Mouse (Mus musculus) cerebellum, adult 2 months (tissue): Measurements from ENCODE around the gene Aox2. TPM values are rescaled to one million over a fixed set of nuclear protein-coding genes. Genes with fewer than 3 reads are reported as not detected.

Experiments
- DNase-seq, 2 experiments: peaks; one replicate each; pipeline ENCODE4 v3.0.0; 2021
- H3K27ac ChIP-seq: fragments of 200-500 bp; 2 replicates; pipeline ENCODE4 v1.5.1; 2012; ENCODE audit warnings: low read length, control low read depth, inconsistent platforms; ENCODE audit not compliant: insufficient read depth
- H3K27me3 ChIP-seq: fragments of 200-500 bp; 2 replicates; pipeline ENCODE4 v1.6.1; 2012; ENCODE audit warnings: inconsistent platforms, mild to moderate bottlenecking, low read length, moderate library complexity; ENCODE audit not compliant: control insufficient read depth, insufficient read depth
- H3K4me1 ChIP-seq: fragments of 200-500 bp; 2 replicates; pipeline ENCODE4 v1.6.1; 2011; ENCODE audit warnings: low read length; ENCODE audit not compliant: control insufficient read depth, insufficient read depth
- H3K4me3 ChIP-seq: fragments of 200-500 bp; replicated peaks from 2 replicates; pipeline ENCODE3; 2011; ENCODE audit warnings: mild to moderate bottlenecking, low read depth, low read length, control low read depth; ENCODE audit not compliant: insufficient read depth
- CTCF ChIP-seq: fragments of 200-500 bp; IDR thresholded peaks from 2 replicates; pipeline ENCODE4 v1.5.1; 2011; ENCODE audit warnings: low read depth, mild to moderate bottlenecking, control low read depth, low read length, moderate library complexity, borderline replicate concordance; ENCODE audit not compliant: insufficient read depth
- POLR2A ChIP-seq: fragments of 200-500 bp; IDR thresholded peaks from 2 replicates; pipeline ENCODE4 v1.6.1; 2011; ENCODE audit warnings: low read length, control low read depth, borderline replicate concordance; ENCODE audit not compliant: insufficient read depth
- WGBS: fragments of 180-500 bp; shearing (Covaris S2); methylation state at CpG from one replicate; pipeline ENCODE4 v1.1.7; 2018; 5-methylcytosine and 5-hydroxymethylcytosine counted together
- polyA plus RNA-seq: library from polyadenylated mRNA; depleted of rRNA; stranded (reverse); fragments of >200 nt; gene quantifications from 2 replicates; pipeline ENCODE4 v1.2.3, GENCODE M21; 2012; rRNA removed

The Aox2 gene
- 0.02 and 0.03 TPM in 2 replicates for polyA plus RNA-seq

GRCm38 (mm10) chr1:58278026-58278425 lies at the start of gene Aox2:
TSS of gene Aox2 (plus strand) at chr1:58278326.
- DNase-seq: no peak
- no peaks in the 10 kb centered on the region for H3K27me3 ChIP-seq
- H3K4me3 ChIP-seq: no peak within 1 kb of the TSS
- no peaks in the 10 kb centered on the region for H3K4me1 ChIP-seq
- TF ChIP-seq CTCF (no peak), POLR2A (no peak)
- no peak within 1 kb of the TSS for H3K27ac ChIP-seq
- WGBS: 56% methylated on average over 5 of the region's 5 CpGs

- no peak for TF ChIP-seq POLR2A
- no peak for TF ChIP-seq CTCF
- Histone ChIP-seq H3K4me1 (no peaks in the 10 kb centered on the region), H3K4me3 (no peak overlapping the region), H3K27ac (no peak overlapping the region), H3K27me3 (no peaks in the 10 kb centered on the region)
- no peak for DNase-seq
Observed at GRCm38 (mm10) chr1:58228916-58229315, 49.2 kb upstream of the Aox2 start.

- H3K27ac ChIP-seq: no peak overlapping the region
- WGBS: 38% methylated on average over 4 of the region's 4 CpGs
- no peaks in the 10 kb centered on the region for H3K4me1 ChIP-seq
- no peak overlapping the region for H3K4me3 ChIP-seq
- TF ChIP-seq POLR2A (no peak), CTCF (no peak)
- peak in 1 of 2 experiments; percentile 11 for DNase-seq
- no peaks in the 10 kb centered on the region for H3K27me3 ChIP-seq
Observed at GRCm38 (mm10) chr1:58229774-58230173, 48.4 kb upstream of the Aox2 start.

DNA sequence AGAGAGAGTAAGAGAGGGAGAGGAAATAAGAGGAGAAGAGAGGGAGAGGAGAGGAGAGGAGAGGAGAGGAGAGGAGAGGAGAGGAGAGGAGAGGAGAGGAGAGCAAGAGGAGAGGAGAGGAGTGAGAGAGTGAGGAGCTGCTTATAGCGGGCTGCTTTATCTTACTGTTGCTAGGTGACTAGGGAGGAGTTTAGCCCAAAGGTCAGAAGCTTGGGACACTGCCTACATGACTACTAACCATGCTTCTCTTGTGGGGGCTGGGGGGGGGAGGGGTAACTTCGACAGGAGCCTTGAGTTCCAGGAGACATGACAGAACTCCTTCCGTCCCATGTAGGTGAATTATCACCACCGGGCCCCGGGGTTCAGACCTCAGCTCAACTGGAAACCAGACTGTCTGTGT lies 47.6 kb upstream of the Aox2 start:
- no peaks in the 10 kb centered on the region for H3K27me3 ChIP-seq
- no peak for DNase-seq
- TF ChIP-seq CTCF (no peak), POLR2A (no peak)
- H3K27ac ChIP-seq: no peak overlapping the region
- no peak overlapping the region for H3K4me3 ChIP-seq
- WGBS: 60% methylated on average over 5 of the region's 5 CpGs
- no peaks in the 10 kb centered on the region for H3K4me1 ChIP-seq

DNA sequence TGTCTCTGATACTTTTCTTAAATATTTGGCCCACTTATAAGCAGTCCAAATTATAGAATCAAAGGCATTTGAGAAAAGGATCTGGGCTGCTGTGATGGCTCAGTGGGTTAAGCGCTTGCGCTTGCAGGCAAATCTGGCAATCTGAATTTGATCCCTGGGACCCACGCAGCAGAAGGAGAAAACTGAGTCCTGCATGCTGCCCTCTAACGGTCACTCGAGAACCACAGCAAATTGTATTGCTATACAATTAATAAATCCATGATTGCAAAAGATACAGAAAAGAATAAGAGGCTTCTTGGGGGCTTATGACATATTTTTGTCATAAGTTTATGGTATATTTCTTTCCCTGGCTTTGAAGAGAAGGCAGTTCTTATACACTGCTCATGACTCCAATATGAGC lies 42.7 kb upstream of the Aox2 start:
- no peak for TF ChIP-seq CTCF
- TF ChIP-seq POLR2A: no peak
- H3K27me3 ChIP-seq: no peaks in the 10 kb centered on the region
- WGBS: 45% methylated on average over 5 of the region's 5 CpGs
- no peak overlapping the region for H3K4me3 ChIP-seq
- DNase-seq: no peak
- H3K4me1 ChIP-seq: no peaks in the 10 kb centered on the region
- no peak overlapping the region for H3K27ac ChIP-seq

GRCm38 (mm10) chr1:58237527-58238299 lies 40.4 kb upstream of the Aox2 start:
- Histone ChIP-seq H3K4me3 (no peak overlapping the region), H3K27ac (no peak overlapping the region), H3K4me1 (no peaks in the 10 kb centered on the region), H3K27me3 (no peaks in the 10 kb centered on the region)
- 68% methylated on average over 4 of the region's 4 CpGs for WGBS
- TF ChIP-seq CTCF (no peak), POLR2A (no peak)
- no peak for DNase-seq

DNA sequence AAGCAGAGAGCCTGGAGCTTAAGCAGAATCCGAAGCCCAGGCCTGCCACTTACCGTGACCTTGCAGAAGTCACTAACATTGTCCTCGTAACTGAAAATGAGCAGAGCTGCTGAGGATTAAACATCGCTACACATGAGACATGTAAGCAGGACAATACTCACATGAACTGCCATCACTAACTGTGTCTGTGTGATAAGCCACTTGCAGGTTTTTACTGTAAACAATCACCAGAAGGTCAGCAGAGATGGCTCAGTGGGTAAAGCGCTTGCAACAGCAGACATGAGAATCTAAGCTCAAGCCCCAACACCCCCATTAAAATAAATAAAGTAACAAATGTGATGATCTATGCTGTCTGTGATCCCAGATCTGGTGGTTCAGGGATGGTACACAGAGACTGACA lies 39.7 kb upstream of the Aox2 start:
- 93% methylated on average over 5 of the region's 5 CpGs for WGBS

GRCm38 (mm10) chr1:58238961-58239360 lies 39.2 kb upstream of the Aox2 start:
- no peak overlapping the region for H3K27ac ChIP-seq
- DNase-seq: no peak
- 90% methylated on average over 9 of the region's 9 CpGs for WGBS
- no peaks in the 10 kb centered on the region for H3K27me3 ChIP-seq
- no peak for TF ChIP-seq CTCF
- no peak for TF ChIP-seq POLR2A
- H3K4me1 ChIP-seq: no peaks in the 10 kb centered on the region
- no peak overlapping the region for H3K4me3 ChIP-seq

More for the DNA sequence above, 39.7 kb upstream of the Aox2 start:
- TF ChIP-seq CTCF (no peak), POLR2A (no peak)
- Histone ChIP-seq H3K27me3 (no peaks in the 10 kb centered on the region), H3K4me3 (no peak overlapping the region), H3K27ac (no peak overlapping the region), H3K4me1 (no peaks in the 10 kb centered on the region)
- DNase-seq: no peak
